Mouse (Mus musculus) liver, embryonic 18 days (tissue): ENCODE data around the gene Txndc17. TPM values are rescaled to one million over a fixed set of nuclear protein-coding genes. Genes with fewer than 3 reads are reported as not detected.

ENCODE experiments used
- polyA plus RNA-seq: library from polyadenylated mRNA; depleted of rRNA; stranded (reverse); fragments of >200 nt; gene quantifications from 2 replicates; pipeline ENCODE4 v1.2.3, GENCODE M21; 2012; rRNA removed

Gene Txndc17
- 52.2 and 52.7 TPM in 2 replicates for polyA plus RNA-seq

DNA sequence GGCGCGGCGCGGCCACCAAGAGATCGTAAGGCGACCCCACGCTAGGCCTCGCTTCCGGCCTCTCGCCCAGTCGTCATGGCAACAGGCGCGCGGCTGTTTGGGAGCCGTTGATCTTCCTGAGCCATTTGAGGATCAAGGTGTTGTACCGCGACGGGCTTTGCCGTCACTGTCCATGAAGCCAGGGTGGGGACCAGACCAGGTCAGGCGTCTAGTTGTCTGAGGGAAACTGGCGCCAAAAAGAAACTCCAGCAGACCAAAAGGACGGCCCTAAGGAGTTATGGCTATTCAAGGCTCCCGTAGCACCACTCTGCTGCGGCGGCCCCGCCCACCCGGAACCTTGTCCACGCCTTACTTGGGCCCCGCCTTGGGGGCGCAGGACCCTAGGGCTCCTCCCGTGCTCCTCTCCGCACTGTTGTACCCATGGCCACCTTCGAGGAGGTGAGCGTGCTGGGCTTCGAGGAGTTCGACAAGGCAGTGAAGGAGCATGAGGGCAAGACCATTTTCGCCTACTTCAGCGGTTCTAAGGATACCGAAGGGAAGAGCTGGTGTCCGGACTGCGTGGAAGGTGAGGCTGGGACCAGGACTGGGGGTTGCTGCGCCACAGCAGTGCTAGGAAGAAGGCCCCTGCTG, at the start of gene Txndc17, which contains the start of gene 4933427D14Rik:
TSS of gene Txndc17 (plus strand) at position 344 of the 630 bp plus-strand sequence.
TSS of gene 4933427D14Rik (minus strand) at position 256 of the 630 bp plus-strand sequence.

DNA sequence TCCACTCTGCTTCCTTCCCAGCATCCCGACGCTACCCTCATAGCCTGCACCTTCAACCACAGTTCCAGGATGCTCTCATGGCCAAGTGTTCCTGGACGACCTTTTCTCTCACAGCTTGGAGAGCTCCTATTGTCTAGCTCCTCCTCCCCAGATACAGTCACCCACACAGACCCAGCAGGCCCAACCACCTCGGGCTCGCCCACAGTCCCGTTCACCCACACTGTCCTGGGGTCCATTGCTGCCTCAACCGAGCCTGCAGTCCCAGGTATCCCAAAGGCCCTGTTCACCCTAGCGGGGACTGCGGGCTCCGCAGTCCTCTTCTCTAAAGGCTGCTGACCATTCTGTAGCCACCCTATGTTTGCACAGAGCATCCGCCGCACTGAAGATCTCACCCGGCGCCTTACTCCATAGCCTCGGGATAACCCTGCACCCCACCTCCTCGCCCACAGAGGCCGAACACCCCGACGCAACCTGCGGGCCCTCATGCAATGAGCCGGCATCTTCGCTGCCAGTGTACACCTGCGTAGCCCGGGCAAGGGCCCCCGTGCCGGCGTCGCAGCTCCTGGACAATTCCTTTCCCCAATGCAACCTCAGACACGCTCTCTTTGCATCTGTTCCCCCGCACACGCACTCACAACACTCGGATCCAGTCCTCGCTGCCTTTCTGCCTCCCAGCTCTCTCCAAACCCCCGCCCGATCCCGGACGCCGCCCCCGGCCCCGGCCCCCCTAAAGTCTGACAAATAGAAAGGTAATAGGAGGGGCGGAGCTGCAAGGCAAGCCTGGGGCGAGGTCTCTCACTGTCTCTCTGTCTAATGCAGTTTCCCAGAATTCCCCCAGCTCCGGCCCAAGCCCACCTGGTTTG, 775 bp upstream of the Txndc17 start, which contains the start of gene Gm43951:
TSS of gene Gm43951 (minus strand) at position 500 of the 863 bp plus-strand sequence.

DNA sequence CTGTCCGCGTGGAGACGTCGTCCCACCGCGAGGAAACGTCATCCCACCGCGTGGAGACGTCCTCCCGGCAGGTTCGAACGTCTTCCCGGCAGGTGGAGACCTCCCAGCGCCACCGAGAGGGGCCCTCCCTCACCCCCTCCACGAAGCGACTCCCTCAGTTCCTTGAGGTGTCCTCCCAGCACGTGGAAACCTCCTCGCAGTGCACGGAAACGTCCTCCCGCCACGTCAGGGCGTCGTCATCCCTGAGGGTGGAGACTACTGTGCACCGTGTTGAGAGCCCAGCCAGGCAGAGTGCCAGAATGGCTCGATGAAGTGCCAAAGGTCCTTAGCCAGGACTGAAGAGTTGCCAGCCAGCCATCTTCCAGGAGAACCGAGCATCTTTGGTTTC, 8.1 kb downstream of the Txndc17 start, which contains the start of gene Med31:
TSS of gene Med31 (minus strand) at position 183 of the 388 bp plus-strand sequence.

Other genes starting within 250 kb of the Txndc17 start
- 0.03 and 0.06 TPM in 2 replicates for gene Aipl1, start 170.0 kb upstream of the Txndc17 start, polyA plus RNA-seq
- 6.7 and 7.2 TPM in 2 replicates for gene Pimreg, start 165.5 kb upstream of the Txndc17 start, polyA plus RNA-seq
- gene Pitpnm3, start 71.8 kb upstream of the Txndc17 start, polyA plus RNA-seq: 0.02 and 0.03 TPM in 2 replicates
- gene Gm43951, start 707 bp upstream of the Txndc17 start, polyA plus RNA-seq: 0.05 and 0.08 TPM in 2 replicates
- 2.0 and 2.1 TPM in 2 replicates for gene 4933427D14Rik, start 88 bp upstream of the Txndc17 start, polyA plus RNA-seq
- gene Med31, start 8.0 kb downstream of the Txndc17 start, polyA plus RNA-seq: 9.4 and 9.8 TPM in 2 replicates
- gene Slc13a5, start 59.7 kb downstream of the Txndc17 start, polyA plus RNA-seq: 0.01 TPM in 1 of 2 replicates, not detected in the other
- 13.2 and 16.7 TPM in 2 replicates for gene Xaf1, start 94.1 kb downstream of the Txndc17 start, polyA plus RNA-seq
- 0.02 and 0.05 TPM in 2 replicates for gene Fbxo39, start 106.9 kb downstream of the Txndc17 start, polyA plus RNA-seq
- gene Tekt1, start 154.9 kb downstream of the Txndc17 start, polyA plus RNA-seq: 0.03 and 0.08 TPM in 2 replicates
- 1.7 and 1.8 TPM in 2 replicates for gene Smtnl2, start 204.2 kb downstream of the Txndc17 start, polyA plus RNA-seq
- gene Ggt6, start 228.0 kb downstream of the Txndc17 start, polyA plus RNA-seq: 1.2 and 1.5 TPM in 2 replicates
- gene Mybbp1a, start 233.8 kb downstream of the Txndc17 start, polyA plus RNA-seq: 29.7 and 33.8 TPM in 2 replicates